Mouse (Mus musculus) megakaryocyte, embryonic 14.5 days (primary cell): ENCODE measurements around the gene Slc25a12.

Source experiments
- FLI1 ChIP-seq: IDR thresholded peaks from 2 replicates; pipeline ENCODE4 v1.6.1; 2012; ENCODE audit warnings: low read length, inconsistent platforms, mixed read lengths
- GATA1 ChIP-seq: IDR thresholded peaks from 3 replicates; pipeline ENCODE4 v1.6.1; 2012; ENCODE audit warnings: mixed read lengths, low read length, inconsistent platforms, borderline replicate concordance

GRCm38 (mm10) chr2:71383890-71384289, 16.3 kb upstream of the Slc25a12 start:
- TF ChIP-seq GATA1: no peak
- TF ChIP-seq FLI1: no peak
